In genomic region chr8:85301941-85302340, GRCm38 (mm10) we compare ENCODE assay signal across 1 mouse cellular context.
TF ChIP-seq lines count a peak whose summit lies in the region.

No protein-coding gene starts in this region.

TF ChIP-seq in CH12.LX, 34 proteins besides CTCF, POLR2A, EP300 and RAD21 (continued from another document):
- TF ChIP-seq RCOR1 (conservative IDR thresholded peaks at IDR 0.05; ENCODE audit: low read depth, low read length) = no peak
